ENCODE assay signal across 9 mouse cellular contexts in the genomic region with DNA sequence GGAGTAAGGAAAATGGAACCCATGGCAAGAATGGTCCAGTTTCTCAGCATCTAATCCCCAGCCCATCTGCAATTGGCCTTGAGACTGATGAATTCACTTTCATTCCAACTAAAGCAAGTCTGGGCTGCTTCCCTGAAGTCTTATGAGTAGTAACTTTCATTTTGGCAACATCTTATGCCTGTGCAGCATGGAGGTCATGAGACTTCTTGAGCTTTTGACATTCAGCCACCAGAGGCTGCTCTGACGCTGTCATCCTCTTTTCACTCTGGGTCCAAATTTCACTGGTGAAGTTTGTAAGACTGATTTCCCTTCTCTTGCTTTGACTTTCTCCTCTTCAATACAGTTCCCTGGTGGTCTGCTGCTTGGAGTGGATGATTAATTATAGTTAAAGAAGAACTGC.
DNase-seq lines count a peak whose midpoint lies in the region; ATAC-seq and TF ChIP-seq lines count a peak whose summit lies in the region.
"Had no signal": no experiment of that assay in that cellular context is flagged by ENCODE, and none has a peak within 500 bp of the region (broad histone marks: within the 10 kb centered on the region; RNA-seq: fewer than 3 reads in every experiment).

No protein-coding gene starts in this region.

- no peaks in the 10 kb centered on the region for H3K4me1 ChIP-seq in spleen, adult 2 months (ENCODE audit: control insufficient read depth, insufficient read depth, insufficient read length)
- no peaks in the 10 kb centered on the region for H3K4me1 ChIP-seq in hindbrain, embryonic 12.5 days
- H3K4me1 ChIP-seq: embryonic facial prominence, embryonic 12.5 days had no signal

- peak; percentile 25; the same call in 1 of the 2 replicates for TF ChIP-seq CTCF in spleen, adult 2 months (IDR thresholded peaks at IDR 0.05; ENCODE audit: extremely low read depth, insufficient read depth, insufficient read length, insufficient replicate concordance)

- TF ChIP-seq POLR2A in spleen, adult 2 months (IDR thresholded peaks at IDR 0.05; ENCODE audit: low read depth, low read length) = no peak

- no peaks in the 10 kb centered on the region for H3K36me3 ChIP-seq in spleen, adult 2 months (ENCODE audit: control insufficient read depth, insufficient read depth, low read length)
- no peaks in the 10 kb centered on the region for H3K36me3 ChIP-seq in hindbrain, embryonic 12.5 days
- H3K36me3 ChIP-seq: embryonic facial prominence, embryonic 12.5 days had no signal

- H3K9ac ChIP-seq in hindbrain, embryonic 12.5 days = no peak overlapping the region
- H3K9ac ChIP-seq: embryonic facial prominence, embryonic 12.5 days had no signal

- peak; percentile 38 for DNase-seq in adrenal gland, adult 2 months
- DNase-seq in adrenal gland, adult 8-10 months = no peak
- DNase-seq in spleen, adult 2 months (ENCODE audit: low read depth in 1 of 2, low spot score in 2 of 2) = peak in 1 of 2 experiments; percentile 17
- no peak for DNase-seq in spleen, postnatal 4 days (ENCODE audit: low spot score in 2 of 2)
- peak; percentile 65 for DNase-seq in retina, postnatal 1 day
- no peak for DNase-seq in cerebellum, adult 9-11 months

- H3K27me3 ChIP-seq in spleen, adult 2 months (ENCODE audit: control insufficient read depth, insufficient read depth, low read length) = no peaks in the 10 kb centered on the region
- peaks cover 21% of the 10 kb centered on the region; the same call in 1 of the 2 replicates for H3K27me3 ChIP-seq in hindbrain, embryonic 12.5 days

- no peak overlapping the region for H3K4me2 ChIP-seq in hindbrain, embryonic 12.5 days (replicated peaks)
- H3K4me2 ChIP-seq: embryonic facial prominence, embryonic 12.5 days had no signal

- WGBS in spleen, adult 2 months = 42% methylated on average over 1 of the region's 1 CpGs
- 46% methylated on average over 1 of the region's 1 CpGs for WGBS in hindbrain, embryonic 12.5 days

- H3K27ac ChIP-seq in spleen, adult 2 months (ENCODE audit: insufficient read depth, low read length) = no peak overlapping the region
- H3K27ac ChIP-seq in hindbrain, embryonic 12.5 days = no peak overlapping the region
- H3K27ac ChIP-seq: embryonic facial prominence, embryonic 12.5 days had no signal

- ATAC-seq in inflammation-experienced regulatory T-cells, adult 6 months = peak; percentile 77
- no peak for ATAC-seq in hindbrain, embryonic 12.5 days (ENCODE audit: low FRiP score)

- no peaks in the 10 kb centered on the region for H3K9me3 ChIP-seq in hindbrain, embryonic 12.5 days (replicated peaks)
- H3K9me3 ChIP-seq: embryonic facial prominence, embryonic 12.5 days had no signal

- no peak overlapping the region for H3K4me3 ChIP-seq in spleen, adult 2 months (ENCODE audit: extremely low read depth, insufficient read depth, insufficient read length)
- H3K4me3 ChIP-seq in hindbrain, embryonic 12.5 days = no peak overlapping the region
- H3K4me3 ChIP-seq: embryonic facial prominence, embryonic 12.5 days had no signal

Comparison
In these comparisons a context has a peak if more than half of its experiments do, and no peak if none do; other contexts are left out.
1. DNase-seq: peak in adrenal gland, adult 2 months (single experiment) and retina, postnatal 1 day (single experiment); none in adrenal gland, adult 8-10 months (single experiment), spleen, postnatal 4 days (0 of 2) and cerebellum, adult 9-11 months (single experiment).